Mouse (Mus musculus) G1E (cell line): ENCODE measurements around the gene Tprgl.

Source experiments
- CTCF ChIP-seq: IDR thresholded peaks from 2 replicates; pipeline ENCODE4 v1.5.1; 2012; ENCODE audit warnings: low read depth, low read length, inconsistent platforms, mixed read lengths
- GATA1 ChIP-seq: IDR thresholded peaks from 2 replicates; pipeline ENCODE4 v1.6.1; 2012; ENCODE audit warnings: borderline replicate concordance, low read length, inconsistent platforms, mixed read lengths

DNA sequence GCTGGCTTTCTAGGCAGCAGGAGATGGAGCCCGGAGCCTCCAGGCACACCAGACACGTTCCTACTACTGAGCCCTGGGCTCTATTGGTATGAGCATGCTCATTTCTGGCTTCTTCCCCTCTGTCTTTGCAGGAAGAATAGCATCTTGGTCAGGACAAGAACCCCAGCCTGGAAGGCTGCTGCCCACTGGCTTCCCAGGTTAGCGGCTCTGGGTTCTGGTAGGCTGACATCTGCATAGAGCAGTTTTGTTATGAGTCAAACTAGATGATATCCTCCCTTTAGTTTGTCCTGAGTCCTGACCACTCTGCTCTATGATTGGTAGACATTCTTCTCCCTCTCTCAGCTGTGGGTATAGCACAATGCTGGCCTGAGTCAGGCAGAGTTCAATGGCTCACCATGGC is 33.2 kb downstream of the Tprgl start:
- no peak for TF ChIP-seq CTCF
- TF ChIP-seq GATA1 = no peak
